Mouse (Mus musculus) liver, adult (tissue): ENCODE results near the gene Anapc15-ps.

Experiments used
- GATA4 ChIP-seq: IDR thresholded peaks from 2 replicates; pipeline ENCODE4 v1.6.1; 2014; ENCODE audit warnings: mild to moderate bottlenecking, low read length; ENCODE audit not compliant: insufficient replicate concordance

Gene Anapc15-ps

DNA sequence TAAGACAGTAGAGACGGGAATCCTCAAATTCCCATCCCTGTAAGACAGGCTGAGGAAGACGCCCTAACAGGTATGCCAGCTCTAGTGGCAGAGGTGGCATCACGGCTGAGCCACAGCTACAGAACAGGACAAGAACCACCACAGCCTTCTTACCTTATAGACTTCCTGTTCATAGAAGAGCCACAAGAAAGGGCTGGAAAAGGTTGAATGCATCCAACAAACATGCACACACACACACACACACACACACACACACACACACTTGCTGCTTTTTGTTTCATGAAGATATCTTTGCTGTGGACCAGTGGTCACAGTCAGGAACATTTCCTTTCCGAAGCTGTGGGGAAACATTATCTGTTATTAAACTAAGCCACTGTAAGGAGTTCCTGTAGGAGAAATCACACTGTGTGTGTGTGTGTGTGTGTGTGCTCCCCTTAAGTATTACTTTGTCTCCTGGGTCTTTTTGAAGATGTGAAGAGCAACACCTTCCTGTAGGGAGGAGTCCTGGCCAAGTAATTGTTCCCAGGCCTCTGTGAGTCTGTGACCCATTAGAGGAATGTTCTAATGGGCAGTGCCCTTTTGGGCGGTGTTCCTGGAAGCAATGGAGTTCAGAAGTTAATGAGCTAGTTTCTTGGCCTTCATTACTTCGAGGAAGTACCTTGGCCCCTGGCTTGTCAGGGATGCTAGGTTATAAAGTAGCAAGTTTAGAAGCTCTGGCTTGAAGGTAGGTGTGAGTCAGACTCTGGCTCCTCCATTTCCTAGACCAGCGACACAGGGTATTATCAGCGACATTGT is 25.9 kb upstream of the Anapc15-ps start:
- TF ChIP-seq GATA4, result no peak

DNA sequence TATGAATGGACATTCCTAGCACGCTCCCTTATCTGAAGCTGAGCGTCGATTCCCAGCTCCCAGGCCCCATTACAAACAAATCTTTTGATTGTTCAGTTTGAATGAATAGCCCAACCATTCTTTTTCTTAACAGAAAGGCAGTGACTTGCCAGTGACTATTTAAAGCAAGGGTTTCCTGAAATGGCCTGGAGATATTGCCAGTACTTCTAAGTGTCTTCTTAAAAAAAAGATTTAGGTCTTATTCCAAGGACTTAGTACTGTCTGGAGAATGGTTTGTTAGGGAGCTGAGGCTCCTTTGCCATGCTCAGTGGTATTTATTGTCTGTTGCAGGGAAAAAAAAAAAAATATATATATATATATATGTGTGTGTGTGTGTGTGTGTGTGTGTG is 23.0 kb upstream of the Anapc15-ps start:
- no peak for TF ChIP-seq GATA4

DNA sequence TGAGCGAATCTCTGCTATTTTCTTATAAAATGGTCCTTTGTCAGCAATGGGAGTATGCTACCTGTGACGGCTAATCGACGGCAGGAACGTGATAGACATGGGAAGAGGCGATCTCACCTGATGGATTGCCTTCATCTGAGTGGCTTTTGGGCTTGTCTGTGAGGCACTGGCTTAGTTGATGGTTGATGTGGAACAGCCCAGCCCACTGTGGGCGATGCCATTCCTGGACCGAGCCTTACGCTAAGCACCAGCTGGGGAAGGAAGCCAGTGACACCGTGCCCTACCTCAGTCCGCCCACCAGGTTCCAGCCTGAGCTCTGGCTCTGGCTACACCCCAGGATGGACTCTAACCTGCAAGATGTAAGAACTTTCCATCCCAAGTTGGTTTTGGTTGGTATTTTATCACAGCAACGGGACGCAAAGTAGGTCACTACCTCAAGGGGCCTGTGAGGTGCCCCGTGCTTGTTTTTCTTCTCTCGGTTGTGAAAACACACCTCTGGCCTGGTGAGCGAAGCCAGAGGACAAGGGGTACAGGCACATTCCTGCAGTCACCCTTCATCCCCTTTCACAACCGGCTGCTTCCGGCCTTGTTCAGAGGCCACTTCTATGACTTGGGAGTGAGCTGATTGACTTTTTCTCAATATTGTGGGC is 22.5 kb upstream of the Anapc15-ps start:
- no peak for TF ChIP-seq GATA4

DNA sequence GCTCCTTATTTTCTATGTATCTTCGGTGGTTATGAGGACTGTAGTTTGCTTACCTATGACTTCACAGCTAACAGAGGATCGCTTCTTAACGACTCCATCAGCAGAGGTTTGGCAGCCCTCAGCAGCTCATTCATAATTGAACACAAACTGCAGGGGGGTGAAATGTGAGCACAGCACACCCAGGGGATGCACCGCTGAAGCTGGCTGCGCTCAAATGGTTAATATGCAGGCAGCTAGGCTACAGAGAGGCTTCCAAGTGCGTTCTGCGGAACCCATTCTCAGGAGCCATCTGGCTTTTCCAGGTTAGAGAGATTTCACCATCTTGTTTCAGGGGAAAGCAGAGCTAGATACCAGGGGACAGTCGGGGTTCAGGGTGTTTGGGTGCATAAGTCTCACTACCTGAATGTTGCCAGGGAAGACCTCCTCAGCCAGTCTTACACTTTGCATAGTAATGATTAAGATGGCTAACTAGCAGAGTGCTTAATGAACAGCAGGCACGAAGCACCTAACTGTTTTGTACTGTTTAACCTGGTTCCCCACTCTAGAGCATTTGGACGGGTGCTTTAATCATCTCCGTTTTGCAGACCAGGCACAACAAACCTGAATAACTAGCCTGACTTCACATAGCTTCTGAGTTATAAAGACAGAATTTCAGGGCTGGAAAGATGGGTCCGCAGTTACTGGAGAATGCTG is 21.5 kb upstream of the Anapc15-ps start:
- TF ChIP-seq GATA4, result no peak

DNA sequence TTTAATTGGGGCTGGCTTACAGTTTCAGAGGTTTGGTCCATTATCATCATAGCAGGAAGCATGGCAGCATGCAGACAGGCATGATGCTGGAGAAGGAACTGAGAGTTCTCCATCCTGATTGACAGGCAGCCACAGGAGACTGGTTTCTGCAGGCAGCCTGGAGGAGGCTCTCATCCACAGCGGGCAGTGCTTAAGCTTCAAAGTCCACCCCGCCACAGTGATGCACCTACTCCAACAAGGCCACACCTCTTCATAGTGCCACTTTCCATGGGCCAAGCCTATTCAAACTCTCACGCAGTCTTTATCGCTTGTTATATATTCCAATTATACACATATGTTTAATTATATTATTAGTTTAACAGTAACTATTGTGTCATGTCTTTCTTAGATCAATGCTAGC is 18.1 kb upstream of the Anapc15-ps start:
- no peak for TF ChIP-seq GATA4

DNA sequence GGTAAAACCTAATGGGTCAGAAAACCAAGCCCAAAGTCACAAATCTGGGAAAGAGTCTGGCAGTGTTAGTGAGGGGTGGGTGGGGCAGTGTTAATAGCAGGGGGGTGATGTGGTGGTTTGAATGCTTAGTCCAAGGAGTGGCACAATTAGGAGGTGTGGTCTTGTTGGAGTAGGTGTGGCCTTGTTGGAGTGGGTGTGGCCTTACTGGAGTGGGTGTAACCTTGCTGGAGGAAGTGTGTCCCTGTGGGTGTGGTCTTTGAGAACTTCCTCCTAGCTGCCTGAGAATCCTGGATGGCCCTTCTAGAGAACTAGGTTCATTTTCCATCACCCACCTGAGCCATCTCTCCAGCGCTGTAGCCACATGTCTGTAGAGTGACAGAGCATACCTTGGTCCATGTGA is 16.6 kb upstream of the Anapc15-ps start:
- no peak for TF ChIP-seq GATA4

DNA sequence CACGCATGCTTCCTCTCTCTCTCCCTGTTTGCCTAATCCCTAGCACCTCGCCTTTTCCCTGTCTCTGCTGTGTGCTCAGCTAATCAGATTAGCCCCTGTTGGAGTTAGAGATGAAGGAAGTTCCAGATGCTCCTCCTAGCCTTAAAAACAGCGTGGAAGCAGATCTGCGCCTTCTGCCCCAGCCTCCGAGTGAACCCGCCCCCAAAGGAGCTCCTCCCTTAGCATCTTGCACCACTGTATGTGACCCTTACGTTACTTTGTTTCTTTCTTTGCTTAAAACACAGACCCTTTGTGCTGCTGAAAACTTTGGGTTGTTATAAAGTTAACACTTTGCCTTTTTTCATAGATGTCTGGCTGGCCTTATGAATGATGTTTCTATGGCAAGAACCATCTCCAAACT is 15.8 kb upstream of the Anapc15-ps start:
- no peak for TF ChIP-seq GATA4

DNA sequence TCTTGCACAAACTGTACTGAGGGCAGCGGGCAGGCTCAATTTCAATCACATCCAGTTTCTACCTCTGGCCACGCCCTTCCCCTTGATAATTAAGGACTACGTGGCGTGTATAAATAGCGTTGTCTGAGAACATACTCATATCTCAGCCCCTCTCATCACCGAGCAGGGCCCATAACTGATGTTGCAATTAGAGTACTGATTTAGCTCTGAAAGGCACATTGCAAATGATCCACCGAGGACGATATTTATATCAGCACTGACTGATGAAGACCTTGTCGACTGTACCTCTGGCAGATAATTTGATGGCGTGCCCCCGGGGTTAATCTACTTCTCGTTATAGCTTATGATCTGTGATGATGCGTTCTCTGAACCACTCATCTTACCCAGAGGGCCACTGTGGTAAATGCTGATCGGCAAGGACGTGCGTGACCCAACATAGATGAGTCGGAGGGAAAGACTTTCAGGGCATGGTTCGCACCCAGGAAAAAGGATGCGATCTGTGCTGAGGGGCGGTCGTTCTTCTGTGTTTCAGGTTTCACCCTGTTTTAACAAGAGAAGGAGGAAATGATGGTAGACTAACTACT is 14.4 kb upstream of the Anapc15-ps start:
- TF ChIP-seq GATA4, result no peak

DNA sequence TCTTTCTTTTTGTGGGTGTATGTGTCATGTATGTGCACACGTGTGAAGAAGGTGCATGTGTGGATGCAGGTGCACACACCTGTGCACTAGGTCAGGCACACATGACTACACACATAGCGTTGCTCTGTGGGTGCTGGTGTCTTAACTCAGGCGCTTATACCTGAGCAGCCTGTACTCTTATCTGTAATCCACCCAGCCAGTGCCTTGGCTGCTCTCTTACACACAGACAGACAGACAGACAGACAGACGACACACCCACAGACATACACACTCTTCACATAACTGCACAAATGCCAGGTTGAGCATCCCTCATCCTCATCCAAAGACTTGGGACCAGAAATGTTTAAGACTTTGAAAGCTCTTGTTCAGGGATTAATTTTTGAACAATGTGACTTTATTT is 12.8 kb upstream of the Anapc15-ps start:
- no peak for TF ChIP-seq GATA4

DNA sequence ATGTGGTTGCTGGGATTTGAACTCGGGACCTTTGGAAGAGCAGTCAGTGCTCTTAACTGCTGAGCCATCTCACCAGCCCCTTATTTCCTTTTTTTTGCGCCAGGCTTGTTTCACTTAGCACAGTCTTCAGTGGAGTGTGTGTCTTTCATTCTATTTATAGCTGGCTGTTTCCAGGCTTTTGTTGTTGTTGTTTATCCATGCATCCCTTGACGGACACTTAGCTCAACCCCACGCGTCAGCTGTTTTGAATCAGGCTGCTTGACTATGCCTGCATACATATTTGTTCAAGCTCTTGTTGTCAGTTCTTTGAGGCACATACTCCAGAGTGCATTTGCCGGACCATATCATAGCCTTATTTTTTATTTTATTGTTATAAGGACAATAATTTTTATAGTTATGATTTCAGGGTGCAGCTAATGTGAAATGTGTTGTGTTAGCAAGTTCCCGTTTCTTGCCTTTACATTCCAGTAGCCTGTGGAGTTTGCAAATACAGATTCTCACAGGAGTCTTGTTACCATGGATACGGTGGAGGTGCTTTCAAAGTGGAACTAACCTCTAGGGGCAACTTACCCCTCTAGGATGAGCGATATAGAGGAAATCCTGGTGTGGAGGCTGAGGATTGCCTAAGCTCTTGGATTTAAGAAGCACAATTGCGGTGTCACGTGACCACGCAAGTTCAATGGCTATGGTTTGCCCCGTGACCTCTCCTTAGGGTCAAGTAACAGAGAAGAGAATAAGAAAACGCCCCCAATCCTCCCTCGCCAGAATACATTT is 11.7 kb upstream of the Anapc15-ps start:
- no peak for TF ChIP-seq GATA4

DNA sequence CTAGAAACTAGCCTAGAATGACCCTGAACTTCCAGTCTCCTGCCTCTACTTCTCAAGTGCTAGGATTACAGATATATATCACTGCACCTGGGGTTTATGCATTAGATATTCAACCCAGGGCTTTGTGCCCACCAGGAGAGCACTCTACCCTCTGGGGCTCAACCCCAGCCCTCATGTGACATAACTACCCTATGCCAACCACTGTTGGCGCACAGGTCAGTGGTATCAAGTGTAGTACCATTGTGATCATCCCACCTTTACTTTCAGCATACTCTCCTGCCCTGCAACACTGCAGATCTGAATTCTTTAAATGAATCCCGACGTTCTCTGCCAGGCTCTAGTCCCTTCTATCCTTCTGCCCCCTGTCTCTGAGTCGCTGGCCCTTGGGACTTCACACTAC is 11.0 kb upstream of the Anapc15-ps start:
- TF ChIP-seq GATA4, result no peak

DNA sequence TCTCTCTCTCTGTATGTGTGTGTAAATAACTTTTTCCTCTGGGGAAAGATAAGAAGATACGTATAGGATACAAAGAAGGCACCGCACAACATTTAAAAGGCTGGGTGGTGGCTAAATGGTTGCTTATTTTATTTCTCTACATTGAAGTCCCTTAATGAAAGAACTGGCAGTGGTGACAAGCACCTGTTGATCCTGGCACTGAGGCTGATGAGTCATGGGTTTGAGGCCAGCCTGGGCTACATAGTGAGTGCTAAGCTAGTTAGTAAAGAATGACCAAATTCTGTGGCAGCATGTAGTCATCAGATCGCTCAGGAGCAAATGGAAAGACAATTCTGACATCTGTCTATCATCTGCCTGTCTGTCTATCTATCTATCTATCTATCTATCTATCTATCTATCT is 10.5 kb upstream of the Anapc15-ps start:
- no peak for TF ChIP-seq GATA4

DNA sequence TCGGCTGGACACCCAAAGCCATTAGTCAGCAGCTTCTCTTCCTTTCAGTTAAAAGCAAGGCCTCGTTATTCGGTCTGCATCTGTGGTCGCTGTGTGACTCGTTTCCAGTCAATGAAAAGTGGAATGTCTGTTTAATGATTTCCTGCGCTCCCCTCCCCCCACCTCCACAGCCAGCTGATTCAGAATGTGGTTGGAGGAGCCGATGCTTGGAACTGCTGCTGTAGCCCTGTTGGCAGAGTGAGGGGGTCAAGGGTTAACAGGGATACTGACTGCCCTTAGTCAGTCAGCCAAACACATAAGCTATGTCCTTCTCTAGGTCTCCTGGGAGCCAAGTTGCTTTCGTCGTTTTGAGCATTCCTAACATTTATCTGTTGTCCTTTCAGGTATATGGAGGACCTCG is 9.7 kb upstream of the Anapc15-ps start:
- no peak for TF ChIP-seq GATA4

DNA sequence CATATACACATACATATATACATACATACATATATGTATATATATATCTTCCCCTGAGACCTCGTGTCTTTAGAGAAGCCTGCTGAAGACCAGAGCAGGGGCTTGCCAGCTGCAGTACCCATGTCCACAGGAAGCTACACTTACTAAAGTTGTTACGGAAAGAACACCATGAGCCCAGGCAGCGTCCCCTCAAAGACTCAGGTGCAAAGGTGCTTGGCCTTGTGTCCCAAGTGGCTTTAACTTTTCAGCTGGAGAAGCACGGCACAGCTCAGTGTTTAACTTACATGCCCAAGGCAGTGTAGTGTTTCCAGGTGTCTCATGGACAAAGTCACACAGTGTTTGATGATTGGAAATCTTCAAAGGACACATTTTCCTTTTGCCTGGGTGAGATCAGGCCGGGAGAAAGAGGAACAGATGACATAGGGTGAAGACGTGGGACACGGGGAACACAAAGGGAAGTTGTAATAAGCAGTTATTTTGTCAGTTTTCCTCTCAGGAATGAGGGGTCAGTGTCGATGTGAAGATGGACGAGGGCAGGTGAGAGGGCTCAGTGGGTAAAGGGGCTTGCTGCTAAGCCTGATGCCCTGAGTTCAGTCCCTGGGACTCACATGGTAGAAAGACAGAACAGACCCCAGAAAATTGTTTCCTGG is 9.0 kb upstream of the Anapc15-ps start:
- no peak for TF ChIP-seq GATA4

DNA sequence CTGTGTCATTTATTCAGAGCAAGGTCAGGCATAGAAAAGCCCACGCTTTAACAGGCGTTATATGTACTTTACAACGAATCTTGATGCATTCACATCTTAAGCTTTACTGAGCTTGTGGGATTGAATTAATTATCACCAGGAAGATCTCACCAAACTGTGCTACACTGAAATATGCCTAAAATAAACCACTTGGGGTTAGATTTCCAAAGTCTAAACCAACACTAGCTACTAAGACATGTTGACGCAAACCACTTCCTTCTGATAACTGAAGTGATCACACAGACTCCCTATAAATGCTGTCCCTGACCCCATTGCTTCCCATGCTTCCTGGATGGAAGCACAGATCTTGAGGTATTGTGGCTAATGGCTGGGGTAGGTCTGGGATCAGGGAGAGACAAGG is 8.2 kb upstream of the Anapc15-ps start:
- TF ChIP-seq GATA4, result no peak
